Mouse (Mus musculus) G1E (cell line): ENCODE measurements around the gene Tas2r118.

Experiments
- CTCF ChIP-seq: IDR thresholded peaks from 2 replicates; pipeline ENCODE4 v1.5.1; 2012; ENCODE audit warnings: low read depth, low read length, inconsistent platforms, mixed read lengths
- POLR2AphosphoS5 ChIP-seq: IDR thresholded peaks from 2 replicates; pipeline ENCODE4 v1.6.1; 2012; ENCODE audit warnings: low read depth, low read length, inconsistent platforms; ENCODE audit not compliant: insufficient replicate concordance

DNA sequence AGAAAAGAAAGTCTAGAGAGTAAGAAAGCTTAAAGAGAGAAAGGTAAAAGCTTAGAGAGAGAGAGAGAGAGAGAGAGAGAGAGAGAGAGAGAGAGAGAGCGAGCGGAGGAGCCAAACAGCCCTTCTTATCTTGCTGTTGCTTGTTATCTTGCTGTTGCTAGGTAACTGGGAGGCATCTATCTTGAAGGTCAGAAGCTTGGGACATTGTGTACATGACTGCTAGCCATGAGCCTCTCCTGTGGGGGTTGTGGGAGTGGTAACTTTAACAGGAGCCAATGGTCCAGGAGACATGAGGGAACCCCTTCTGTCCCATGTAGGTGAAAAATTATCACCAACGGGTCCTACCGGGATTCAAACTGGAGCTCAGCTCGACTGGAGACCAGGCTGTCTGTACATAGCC lies 48.5 kb upstream of the Tas2r118 start:
- TF ChIP-seq CTCF = no peak
- no peak for TF ChIP-seq POLR2AphosphoS5
